Mouse (Mus musculus) spleen, postnatal 14 days (tissue): ENCODE measurements at regions not wholly inside any gene's neighbourhood (a gene's known extent, or its start where the extent isn't known, plus 50 kb on each side); places are given as distances from the start of the nearest gene placed in this dataset.

Source experiments
- DNase-seq, 2 experiments: peaks; one replicate each; pipeline ENCODE4 v3.0.0; 2021 to 2022; ENCODE audit warnings: low spot score in 2 of 2

DNA sequence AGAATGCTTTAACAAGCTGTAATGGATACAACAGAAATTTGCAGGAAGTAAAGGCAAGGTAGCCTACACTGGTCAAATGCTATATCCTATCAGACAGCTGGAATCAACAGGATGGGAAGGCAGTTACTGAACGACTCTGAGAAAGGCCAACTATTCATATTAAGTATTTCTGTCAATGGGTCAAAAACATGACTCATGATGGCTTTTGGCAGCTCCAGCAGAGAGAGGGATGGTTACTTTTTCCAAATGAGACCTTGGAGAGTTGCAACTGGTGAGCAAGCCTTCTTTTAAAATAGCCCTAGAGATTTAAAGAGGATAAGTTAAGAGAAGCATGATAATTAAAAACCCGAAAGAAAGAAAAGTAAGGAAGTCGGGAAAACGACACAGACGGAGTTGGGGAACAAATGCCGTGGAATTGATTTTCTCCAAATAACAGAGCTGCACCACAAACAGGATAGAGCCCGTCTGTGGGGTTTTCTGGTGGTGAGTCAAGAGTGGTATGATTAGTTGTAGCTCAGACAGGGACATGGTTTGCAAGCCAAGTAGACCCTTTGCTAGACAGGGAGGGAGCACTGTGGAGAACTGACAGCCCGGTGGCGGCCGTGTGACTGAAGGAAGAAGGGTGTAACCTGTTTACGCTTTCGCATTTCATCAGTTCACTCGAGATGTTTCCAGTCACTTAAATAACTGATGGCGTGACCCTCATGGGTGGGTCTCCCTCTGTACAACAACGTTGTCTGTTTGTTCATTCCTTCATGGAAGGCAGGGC lies 3638.1 kb upstream of the Gm7489 start:
- DNase-seq: no peak

DNA sequence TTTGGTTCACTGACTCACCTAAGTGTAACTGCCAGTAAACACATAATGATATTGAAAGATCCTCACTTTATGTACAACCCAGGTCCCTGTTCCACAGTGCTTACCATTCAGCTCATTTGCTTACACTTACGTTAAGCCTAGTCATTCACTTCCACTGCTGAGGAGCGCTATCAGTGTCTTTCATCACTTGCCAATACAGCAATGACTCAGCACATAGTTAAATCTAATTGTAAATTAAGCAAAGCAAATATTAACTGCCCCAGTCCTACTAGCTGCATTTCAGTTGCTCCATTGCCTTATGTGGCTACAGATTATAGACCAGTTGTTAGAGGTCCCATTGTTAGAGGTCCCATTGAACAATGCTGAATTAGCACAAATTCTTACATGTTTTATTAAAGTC lies 3624.6 kb upstream of the Gm7489 start:
- DNase-seq: no peak

DNA sequence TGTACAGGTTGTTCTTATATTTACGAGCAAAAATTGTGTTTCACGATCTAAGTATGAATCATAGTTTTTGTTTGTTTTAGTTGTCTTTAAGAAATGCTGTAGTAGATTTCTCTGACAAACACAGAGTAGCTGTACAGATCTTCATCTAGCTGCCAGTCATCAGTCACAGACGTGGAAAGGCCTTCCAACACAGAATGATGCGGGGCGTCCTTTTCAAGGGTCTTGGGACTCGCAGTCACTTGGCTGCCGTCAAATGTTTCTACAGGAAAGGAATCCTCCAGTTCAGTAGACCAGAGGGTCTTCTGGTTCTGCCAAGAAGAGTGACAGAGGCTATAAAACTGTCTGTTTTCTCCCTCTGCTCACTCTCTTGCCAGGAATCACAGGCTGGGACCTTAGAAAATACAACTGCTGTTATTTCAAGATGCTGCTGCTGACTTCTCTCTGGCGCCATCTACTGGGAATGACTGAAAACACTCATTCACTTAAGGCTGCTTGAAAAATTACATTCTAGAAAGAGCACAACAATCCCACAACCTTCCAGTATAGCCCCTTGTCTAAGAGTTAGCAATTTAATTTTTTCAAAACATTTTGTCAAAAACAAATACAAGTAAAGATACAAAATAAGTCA lies 3623.3 kb upstream of the Gm7489 start:
- peak in 1 of 2 experiments; percentile 1 for DNase-seq

DNA sequence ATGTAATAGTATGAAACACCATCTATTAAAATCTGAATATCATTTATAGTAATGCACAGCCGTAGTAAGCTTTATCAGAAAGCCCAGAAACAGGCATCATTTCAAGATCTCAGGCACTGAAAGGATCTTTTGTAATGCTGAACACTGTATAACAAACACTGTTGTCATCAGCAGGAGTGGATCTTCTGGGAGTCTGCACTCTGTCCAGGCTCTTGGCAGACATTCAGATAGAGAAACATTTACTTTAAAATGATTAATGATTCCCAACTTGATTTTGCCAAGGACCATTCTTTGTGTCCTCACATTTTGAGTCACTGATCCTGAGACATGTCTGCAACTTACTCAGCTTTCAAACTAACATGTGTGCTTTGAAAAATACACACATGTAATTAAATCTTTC lies 3617.2 kb upstream of the Gm7489 start:
- no peak for DNase-seq

DNA sequence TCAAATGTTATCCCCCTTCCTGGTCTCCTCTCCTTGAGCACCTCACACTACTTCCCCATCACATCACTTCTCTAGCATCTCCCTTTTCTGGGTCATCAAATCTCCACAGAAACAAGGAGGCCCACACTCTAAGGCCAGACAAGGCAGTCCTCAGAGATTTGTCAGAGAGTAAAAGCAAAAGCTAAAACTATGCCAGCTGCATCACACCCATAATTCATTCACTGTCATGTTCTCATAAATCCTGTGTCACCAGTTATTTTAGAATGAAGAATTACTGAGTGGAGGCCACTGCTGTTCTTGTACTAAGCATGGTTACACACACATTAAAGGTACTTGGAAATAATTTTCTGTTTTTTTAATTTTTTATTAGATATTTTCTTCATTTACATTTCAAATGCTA lies 3613.1 kb upstream of the Gm7489 start:
- DNase-seq: no peak

- no peak for DNase-seq
Measured at GRCm38 (mm10) chr15:50282576-50282975, 3602.1 kb upstream of the Gm7489 start.

GRCm38 (mm10) chr15:50283491-50283890 lies 3601.2 kb upstream of the Gm7489 start:
- no peak for DNase-seq

GRCm38 (mm10) chr15:50301831-50302230 lies 3582.9 kb upstream of the Gm7489 start:
- no peak for DNase-seq

DNA sequence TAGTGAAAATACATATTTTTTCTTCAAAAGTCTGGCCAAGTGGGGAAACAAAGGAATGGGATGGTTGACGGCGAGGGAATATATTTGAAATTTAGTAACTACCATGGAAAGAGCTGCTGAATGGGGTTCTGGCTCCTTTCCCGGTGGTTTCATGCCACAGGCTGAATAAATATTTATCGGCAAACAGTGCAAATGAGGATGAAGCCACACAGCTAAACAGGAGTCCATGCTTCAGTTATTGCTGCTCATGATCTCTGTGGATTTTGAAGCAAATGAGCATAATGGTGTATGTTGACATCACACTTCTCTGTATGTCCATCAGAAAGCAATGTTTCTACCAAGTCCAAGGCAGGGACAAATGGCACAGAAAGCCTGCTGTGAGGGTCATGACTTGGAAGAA lies 3580.6 kb upstream of the Gm7489 start:
- DNase-seq: no peak

GRCm38 (mm10) chr15:50320796-50321195 lies 3563.9 kb upstream of the Gm7489 start:
- DNase-seq: no peak

DNA sequence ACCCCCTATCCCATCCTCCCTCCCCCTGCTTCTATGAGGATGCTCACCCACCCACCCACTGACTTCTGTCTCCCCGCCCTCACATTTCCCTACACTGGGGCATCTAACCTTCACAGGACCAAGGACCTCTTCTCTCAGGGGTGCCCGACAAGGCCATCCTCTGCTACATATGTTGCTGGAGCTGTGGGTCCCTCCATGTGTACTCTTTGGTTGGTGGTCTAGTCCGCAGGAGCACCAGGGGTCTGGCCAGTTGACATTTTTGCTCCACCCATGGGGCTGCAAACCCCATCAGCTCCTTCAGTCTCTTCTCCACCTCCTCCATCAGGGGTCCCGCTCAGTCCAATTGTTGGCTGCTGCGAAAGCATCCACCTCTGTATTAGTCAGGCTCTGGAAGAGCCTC lies 3539.2 kb upstream of the Gm7489 start:
- DNase-seq: no peak

DNA sequence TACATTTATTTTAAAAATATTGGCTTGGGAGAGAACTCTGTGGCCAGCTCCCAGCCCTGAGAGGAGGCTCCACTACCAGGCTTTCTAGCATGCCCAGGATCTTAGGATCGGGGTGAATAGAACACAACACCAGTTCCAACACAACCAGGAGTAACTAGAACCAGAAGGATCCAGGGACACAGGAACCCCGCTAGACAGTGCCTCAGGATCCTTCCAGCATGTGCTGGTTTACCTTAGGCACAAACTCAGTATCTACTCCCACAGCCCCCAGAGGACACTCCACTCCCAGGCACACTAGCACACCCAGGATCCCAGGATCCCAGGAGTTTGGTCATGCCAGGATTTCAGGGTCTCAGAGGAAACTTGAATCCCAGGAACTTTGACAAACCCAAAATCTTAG lies 3537.8 kb upstream of the Gm7489 start:
- no peak for DNase-seq

DNA sequence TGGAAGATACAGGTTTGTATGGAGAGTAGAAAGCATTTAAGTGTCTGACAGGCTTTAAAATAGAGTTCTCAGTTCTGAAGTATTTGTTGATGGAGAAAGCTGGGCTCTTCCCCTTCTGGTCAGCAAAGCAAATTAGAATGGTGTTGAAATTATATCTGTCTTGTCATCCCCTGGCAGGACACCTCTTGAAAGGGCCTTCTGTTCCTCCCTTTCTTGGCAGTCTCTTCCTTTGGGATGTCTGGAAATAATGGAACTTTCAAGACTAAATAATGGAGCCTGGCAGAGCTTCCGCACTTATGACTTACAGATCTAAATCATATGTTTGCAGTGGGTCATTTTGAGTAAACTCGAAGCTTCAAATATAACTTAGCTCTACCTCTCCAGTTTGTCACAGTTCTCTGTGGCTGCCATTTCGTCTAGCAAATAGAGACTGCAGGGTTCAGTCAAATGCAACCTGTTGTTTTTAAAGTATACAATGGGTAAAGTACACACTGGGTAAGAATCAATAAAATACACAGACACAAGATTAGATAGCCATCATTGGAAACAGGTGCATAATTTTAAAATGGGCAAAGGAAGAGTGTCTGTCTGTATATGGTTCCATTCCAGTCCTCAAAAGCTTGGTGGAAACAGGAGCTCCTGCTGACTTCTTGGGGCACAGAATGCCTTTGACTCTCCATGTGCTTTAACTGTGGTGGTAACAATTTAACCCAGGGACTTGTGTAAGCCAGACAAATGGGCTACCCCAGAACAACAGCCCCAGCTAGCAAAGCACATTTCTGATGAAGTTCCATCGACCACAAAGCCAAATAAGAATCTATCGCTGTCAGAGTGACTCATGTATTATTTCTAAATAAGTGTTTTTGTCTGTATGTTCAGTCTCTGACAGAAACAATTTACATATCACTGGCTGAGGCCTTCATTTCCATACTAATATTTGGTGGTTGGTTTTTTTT lies 3524.4 kb upstream of the Gm7489 start:
- no peak for DNase-seq

DNA sequence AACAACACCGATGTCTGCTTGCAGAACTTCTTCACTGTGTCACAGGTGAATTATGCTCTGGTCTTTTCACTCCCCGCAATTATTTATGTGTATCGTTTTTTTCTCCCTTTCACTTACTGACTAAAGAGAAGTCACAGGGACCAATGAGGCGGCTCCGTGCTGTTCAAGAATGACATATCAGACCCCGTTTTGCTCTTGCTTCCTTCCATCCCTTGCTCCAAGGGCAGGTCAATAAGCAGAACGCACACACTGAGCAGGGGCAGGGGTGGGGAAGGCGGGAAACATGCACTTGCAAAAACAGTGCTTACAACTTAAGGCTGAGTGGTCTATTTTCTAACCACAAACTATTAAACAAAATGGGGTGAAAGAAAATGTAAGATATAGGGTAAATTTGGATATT lies 3523.4 kb upstream of the Gm7489 start:
- DNase-seq: no peak

DNA sequence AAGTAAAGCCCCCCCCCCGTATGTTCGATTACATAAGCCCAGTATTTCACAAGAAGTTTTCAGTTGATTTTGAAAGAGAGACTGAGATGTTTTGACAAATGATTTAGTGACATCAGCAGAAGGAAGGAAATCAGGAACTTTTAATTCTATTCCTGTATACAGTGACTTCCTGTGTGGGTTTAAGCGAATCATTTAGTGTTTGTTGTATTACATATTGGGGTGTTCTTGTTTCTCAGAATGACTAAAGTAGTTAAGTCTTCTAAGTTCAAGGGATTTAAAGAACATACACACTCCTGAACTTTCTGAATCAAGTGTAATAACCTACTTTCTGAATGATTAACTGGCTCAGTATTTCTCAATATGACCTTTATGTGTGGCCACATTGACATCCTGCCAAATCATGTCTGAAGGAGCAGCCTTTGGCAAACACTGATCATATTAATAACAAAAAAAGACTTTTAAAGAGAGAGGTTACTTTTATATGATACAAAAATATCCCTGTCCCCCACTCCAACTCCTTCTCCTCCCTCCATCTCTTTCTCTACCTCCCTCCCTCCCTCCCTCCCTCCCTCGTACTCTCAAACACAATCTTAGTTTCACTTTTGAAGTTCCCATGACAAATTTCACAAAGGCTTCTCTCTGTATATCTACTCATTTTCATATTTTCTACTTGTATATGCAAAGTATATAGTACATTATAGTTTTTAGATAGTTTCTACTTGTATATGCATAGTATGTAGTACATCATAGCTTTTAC lies 3522.8 kb upstream of the Gm7489 start:
- no peak for DNase-seq

DNA sequence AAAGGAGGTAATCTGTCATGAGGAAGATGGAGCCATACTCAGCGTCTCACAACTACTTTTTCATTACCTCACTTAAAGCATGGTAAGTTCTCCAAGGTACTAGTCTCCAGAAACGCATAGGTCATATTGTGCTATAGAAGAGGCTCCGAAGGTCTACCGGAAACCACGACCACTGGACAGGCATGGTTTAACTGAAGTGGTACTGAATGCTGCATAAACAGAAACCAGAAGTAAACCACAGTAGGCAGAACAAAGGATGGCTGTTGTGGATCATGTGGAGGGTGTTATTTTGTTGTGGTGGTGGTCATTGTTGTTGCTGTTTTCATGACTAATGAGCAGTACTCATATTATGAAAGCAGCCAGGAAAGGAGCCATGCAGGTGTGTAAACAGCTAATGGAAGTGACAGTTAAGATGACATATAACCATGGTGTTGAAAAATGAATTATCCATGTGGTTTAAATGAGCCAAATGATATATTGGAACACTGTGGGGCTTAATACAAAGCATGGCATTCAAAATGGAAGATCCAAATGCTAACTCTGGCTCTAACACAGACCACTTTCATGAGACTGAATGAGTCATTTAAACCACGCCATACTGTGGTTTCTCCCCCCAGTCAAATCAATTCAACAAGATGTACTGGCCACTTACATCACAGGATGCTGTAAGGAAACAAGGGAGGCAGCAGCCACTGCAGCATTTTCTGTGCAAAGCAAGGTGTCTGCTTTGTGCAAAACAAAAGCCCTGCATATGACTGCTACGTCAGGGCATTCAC lies 3484.5 kb upstream of the Gm7489 start:
- DNase-seq: no peak

- DNase-seq: no peak
Measured at GRCm38 (mm10) chr15:50401386-50401785, 3483.3 kb upstream of the Gm7489 start.

GRCm38 (mm10) chr15:50402551-50402950 lies 3482.2 kb upstream of the Gm7489 start:
- DNase-seq: no peak

DNA sequence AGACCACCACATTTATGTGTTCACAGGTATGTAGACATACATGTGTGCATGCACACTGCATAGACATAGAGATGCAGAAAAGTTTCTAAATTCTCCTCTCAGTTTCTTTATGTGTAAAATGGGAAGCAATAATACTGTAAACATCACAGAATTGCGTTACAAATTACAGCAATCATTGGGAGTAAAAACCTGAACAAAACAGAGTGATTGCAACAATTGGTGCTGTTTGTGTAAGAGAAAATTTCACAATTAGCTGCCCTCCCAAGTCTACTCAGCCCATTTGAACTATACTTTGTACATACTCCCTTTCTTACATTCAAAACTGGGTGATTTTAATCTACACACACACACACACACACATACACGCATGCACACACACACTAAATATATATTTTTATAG lies 3480.8 kb upstream of the Gm7489 start:
- DNase-seq: no peak

DNA sequence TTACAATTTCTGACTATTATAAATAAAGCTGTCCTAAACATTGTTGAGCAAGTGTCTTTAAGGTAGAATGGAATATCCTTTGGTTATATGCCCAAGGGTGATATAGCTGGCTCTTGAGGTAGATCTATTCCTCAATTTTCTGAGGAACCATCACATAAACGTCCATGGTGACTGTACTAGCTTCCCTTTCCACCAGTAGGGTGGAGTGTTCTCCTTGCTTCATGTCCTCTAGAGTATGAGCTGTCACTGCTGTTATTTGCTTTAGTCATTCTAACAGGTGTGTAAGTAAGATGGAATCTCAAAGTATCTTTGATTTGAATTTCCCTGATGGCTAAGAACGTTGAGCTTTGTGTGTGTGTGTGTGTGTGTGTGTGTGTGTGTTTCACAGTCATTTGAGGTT lies 3475.7 kb upstream of the Gm7489 start:
- DNase-seq: no peak

GRCm38 (mm10) chr15:50417641-50418040 lies 3467.1 kb upstream of the Gm7489 start:
- DNase-seq: no peak
